Mouse (Mus musculus) lung, postnatal 25 days (tissue): ENCODE data around the gene Klhdc7a.

Source experiments
- DNase-seq: peaks from one replicate; pipeline ENCODE4 v3.0.0; 2022; ENCODE audit warnings: low spot score

Gene Klhdc7a

GRCm38 (mm10) chr4:139960086-139960713, 7.6 kb downstream of the Klhdc7a start:
- no peak for DNase-seq

- DNase-seq = no peak
Measured at GRCm38 (mm10) chr4:139959188-139959587, 8.6 kb downstream of the Klhdc7a start.

- no peak for DNase-seq
Measured at GRCm38 (mm10) chr4:139950876-139951485, 16.8 kb downstream of the Klhdc7a start.

DNA sequence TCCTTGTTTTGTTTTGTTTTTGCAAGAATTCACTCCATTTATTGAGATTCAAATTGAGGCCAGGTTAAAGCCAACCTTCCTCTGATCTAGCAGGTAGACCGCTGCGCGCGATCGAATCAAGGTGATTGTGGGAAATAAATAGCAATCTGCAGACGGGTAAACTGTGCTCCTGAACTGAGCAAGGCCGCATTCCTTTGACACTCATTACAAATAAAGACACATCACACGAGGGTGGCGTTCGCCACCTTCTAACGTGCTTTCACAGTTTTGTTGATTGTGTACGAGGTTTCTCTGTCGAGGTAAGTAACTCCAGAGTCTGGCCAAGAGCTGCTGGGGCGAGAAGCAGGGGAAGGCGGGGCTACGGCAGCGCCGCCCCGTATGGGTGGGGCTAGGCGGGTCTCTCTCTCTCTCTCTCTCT, 17.4 kb downstream of the Klhdc7a start:
- DNase-seq = peak; percentile 13

DNA sequence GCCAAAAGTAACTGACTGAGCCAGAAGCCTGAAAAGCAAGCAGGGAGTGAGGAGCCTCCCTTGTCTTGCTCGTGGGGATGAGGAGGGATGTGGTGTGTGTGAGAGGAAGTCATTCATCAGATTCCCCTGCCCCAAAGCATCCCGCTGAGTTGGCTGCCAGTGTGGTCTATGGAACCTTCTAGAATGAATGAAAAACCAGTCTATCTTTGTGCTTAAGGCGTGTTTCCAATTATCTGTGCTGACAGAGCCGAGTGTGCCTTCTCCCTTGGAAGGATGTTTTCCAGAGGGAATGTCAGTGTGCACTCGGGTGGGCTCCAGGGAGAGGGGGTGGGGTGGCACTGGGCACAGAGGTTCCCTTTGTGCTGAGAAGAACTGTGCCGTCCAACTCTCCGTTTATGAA, 19.2 kb downstream of the Klhdc7a start:
- DNase-seq = no peak

DNA sequence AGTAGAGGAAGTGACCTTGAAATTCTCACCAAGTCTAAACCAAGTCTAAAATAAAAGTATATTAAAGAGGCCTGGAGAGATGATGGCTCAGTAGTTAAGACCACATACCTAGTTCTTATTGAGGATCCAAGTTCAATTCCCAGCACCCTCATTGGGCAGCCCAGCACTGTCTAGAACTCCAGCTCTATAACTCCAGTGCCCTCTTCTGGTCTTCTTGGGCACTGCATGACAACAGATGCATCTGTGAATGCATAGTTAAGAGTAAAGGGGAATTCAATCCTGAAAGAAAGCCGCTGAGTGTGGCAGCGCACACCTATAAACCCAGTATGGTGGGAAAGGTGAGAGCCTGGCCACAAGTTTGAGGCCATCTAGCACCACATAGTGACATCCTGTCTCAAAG, 20.5 kb downstream of the Klhdc7a start:
- no peak for DNase-seq

DNA sequence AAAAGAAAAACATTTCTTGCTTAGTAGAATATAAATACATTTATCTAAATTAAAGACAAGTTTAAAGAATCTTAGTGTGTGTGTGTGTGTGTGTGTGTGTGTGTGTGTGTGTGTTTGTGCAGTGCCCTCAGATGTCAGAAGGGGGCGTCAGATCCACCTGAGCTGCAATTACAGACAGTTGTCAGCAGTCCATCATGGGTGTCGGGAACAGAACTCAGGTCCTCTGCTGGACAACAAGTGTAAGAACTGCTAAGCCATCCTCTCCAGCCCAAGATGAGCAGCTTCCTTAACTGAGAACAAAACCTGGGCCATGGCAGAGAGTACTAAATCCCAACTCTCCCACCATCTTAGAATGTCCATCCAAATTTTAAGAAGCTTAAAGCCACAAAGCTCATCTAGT, 26.0 kb downstream of the Klhdc7a start:
- no peak for DNase-seq

- DNase-seq = no peak
Measured at GRCm38 (mm10) chr4:139935557-139935956, 32.3 kb downstream of the Klhdc7a start.

GRCm38 (mm10) chr4:139932970-139933801, 34.6 kb downstream of the Klhdc7a start:
- DNase-seq = no peak

DNA sequence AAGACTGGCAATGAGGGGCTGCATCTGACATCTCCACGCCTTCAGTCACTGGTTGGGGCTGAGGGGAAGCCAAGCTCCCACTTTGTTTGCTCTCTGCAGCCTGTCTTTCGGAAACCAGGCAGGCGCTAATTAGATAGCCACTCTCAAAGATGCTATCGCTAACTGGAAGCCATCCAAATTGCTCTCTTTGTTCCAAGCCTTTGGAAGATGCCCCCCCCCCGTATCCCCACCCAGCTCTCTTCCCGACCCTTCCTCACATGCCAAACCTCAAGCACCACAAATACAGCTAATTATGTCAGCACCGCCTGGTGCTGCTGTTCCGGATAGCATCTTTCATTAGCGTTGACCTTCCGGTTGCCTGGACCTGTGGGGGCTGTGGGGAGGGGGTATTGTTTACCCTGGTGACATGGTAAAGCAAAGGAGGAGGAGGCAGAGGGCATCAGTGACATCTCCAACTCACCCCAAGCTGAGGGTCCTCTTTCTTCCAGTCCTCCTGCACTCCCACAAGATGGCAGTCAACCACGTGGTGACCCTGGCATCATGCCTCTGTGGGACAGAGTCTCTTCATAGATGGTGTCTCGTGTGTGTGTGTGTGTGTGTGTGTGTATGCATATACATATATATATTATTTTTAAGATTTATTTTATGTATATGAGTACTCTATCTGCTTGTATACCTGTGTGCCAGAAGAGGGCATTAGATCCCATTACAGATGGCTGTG, 35.9 kb downstream of the Klhdc7a start:
- no peak for DNase-seq

GRCm38 (mm10) chr4:139930885-139931284, 36.9 kb downstream of the Klhdc7a start:
- no peak for DNase-seq

DNA sequence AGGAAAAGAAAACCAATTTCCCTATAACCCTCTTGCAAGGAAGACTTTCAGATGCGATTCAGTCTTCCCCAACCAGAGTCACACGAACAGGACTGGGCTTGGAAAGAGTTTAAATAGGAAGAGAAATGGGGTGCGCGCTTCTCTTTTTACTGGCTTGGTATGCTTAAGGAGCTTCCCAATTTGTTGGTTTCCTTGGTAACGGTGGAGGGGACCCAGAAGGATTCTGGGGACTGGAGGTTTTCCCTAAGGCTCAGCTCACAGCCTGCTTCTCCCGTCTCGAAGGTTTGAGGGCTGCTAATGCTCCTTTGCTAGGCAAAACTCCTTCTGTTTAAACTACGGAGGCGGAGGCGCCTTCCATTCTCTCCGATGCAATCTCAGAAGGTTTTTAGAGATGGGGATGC, 41.7 kb downstream of the Klhdc7a start:
- no peak for DNase-seq

DNA sequence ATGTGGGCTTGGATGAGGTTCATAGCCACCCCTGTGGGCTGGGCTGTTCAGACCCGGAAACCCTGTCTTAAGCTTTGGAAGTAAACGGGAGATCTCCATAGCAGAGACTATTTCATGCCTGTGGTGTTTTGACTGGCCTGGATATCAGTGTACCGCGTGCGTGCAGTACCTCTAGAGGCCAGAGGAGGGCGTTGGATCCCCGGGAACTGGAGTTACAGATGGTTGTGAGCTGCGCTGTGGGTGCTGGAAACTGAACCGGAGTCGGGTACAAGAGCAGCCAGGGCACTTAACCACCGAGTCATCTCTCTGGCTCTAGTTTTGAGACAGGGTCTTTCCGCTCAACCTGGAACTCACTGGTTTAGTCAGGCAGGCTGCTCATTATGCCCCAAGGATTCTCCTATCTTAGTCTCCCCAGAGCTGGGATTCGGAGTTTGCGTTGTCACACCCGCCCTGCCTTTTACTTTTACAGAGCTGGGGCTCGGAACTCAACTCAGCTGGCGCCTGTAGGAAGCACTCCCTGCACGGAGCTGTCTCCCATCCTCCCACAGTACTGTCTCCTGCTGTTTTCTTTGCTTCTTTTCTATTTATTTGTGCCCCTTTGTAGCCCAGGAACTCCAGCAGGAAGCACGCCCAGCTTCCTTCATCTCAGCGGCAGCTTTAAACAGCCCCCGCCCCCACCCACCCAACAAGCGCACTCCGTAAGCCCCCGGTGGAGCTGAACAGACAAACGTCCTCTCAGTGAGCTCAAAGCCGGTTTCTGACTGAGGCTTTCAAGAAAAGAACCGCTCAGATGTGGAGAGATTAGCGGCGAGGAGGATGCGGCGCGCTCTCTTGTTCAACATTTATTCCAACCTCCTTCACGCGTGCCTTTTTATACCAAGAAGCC, 42.3 kb downstream of the Klhdc7a start:
- DNase-seq = no peak

DNA sequence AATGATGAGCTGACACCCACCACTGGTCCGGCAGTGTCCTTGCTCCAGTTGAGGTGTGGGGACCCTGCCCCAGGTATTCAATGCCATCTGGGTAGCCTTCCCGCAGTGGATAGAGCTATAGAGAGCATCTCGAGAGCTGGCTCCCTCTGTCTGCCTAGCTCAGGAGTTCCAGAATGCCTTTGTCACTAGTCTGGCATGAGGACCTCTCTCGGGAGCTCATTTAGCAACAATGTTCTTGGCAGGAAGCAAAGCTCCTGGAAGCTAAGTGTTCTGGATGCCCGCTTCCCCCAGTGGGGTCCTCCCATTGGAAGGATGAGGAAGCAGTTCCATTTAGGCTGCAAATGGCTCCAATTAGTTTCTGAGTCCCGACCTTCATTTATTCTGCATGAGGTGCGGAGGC, 51.1 kb downstream of the Klhdc7a start:
- DNase-seq = no peak
